ENCODE assay signal across 8 mouse cellular contexts in genomic region chr19:21787004-21787480, GRCm38 (mm10). TPM values are rescaled to one million over a fixed set of nuclear protein-coding genes. Genes with fewer than 3 reads are reported as not detected.
DNase-seq lines count a peak whose midpoint lies in the region; ATAC-seq and TF ChIP-seq lines count a peak whose summit lies in the region.

No protein-coding gene starts in this region.

- WGBS in hindbrain, postnatal 0 days = 46% methylated on average over 6 of the region's 6 CpGs
- WGBS in olfactory bulb, adult 2 months = 28% methylated on average over 6 of the region's 6 CpGs

- no peak overlapping the region for H3K9ac ChIP-seq in hindbrain, postnatal 0 days (replicated peaks; ENCODE audit: low read length)

- no peak overlapping the region for H3K4me3 ChIP-seq in hindbrain, postnatal 0 days (ENCODE audit: low read length)
- H3K4me3 ChIP-seq in olfactory bulb, adult 2 months (ENCODE audit: insufficient read depth, low read depth, low read length) = no peak overlapping the region

- peak; percentile 38 to 64 for DNase-seq in left cerebral cortex, adult 18-20 months (ENCODE audit: low spot score in 2 of 2)
- DNase-seq in left cerebral cortex, postnatal 10 days (ENCODE audit: extremely low spot score in 1 of 2, low spot score in 2 of 2) = no peak
- DNase-seq in cerebellum, postnatal 10 days = peak; percentile 52 to 72
- DNase-seq in hindbrain, postnatal 0 days (ENCODE audit: low spot score) = peak; percentile 55
- no peak for DNase-seq in testis, postnatal 14 days (ENCODE audit: low spot score)
- no peak for DNase-seq in heart, postnatal 4 days

- no peaks in the 10 kb centered on the region for H3K36me3 ChIP-seq in hindbrain, postnatal 0 days (ENCODE audit: insufficient read depth, low read length)

- H3K27me3 ChIP-seq in hindbrain, postnatal 0 days (ENCODE audit: insufficient read depth, low read length) = no peaks in the 10 kb centered on the region

- H3K27ac ChIP-seq in hindbrain, postnatal 0 days = peak overlapping the region; percentile 36; the same call in 1 of the 2 replicates
- peak overlapping the region; percentile 64; the same call in 1 of the 2 replicates for H3K27ac ChIP-seq in olfactory bulb, adult 2 months (ENCODE audit: insufficient read depth, low read depth, low read length)

- TF ChIP-seq CTCF in hindbrain, postnatal 0 days (IDR thresholded peaks at IDR 0.05; ENCODE audit: low read depth) = no peak
- TF ChIP-seq CTCF in olfactory bulb, adult 2 months (IDR thresholded peaks at IDR 0.05; ENCODE audit: insufficient read depth, low read depth, low read length) = no peak

- peaks cover 34% of the 10 kb centered on the region for H3K4me1 ChIP-seq in hindbrain, postnatal 0 days (ENCODE audit: insufficient read depth, low read length)
- H3K4me1 ChIP-seq in olfactory bulb, adult 2 months (ENCODE audit: control insufficient read depth, insufficient read depth, low read length) = peaks cover 24% of the 10 kb centered on the region

- intact Hi-C loops in left cerebral cortex, postnatal 10 days (cut with DNase I) = no loop called here

- TF ChIP-seq POLR2A in olfactory bulb, adult 2 months (IDR thresholded peaks at IDR 0.05; ENCODE audit: insufficient read depth, low read depth, low read length) = no peak

- ATAC-seq in hindbrain, postnatal 0 days = no peak
- ATAC-seq in monocyte, adult 5-6 weeks (replicated peaks; ENCODE audit: insufficient number of reproducible peaks, low FRiP score, low TSS enrichment, poor library complexity, severe bottlenecking) = no peak

- no peaks in the 10 kb centered on the region for H3K9me3 ChIP-seq in hindbrain, postnatal 0 days (ENCODE audit: low read length)

- H3K4me2 ChIP-seq in hindbrain, postnatal 0 days (ENCODE audit: low read depth, low read length) = no peak overlapping the region

RNA-seq across cellular contexts. Expression of gene Cemip2, which starts 8.9 kb away (rescaled TPM):
- total RNA-seq in left cerebral cortex, adult 18-20 months (2021) = 10 to 100 TPM; 12.4 to 13.4 TPM
- 10 to 100 TPM; 17.2 TPM for total RNA-seq in left cerebral cortex, postnatal 10 days (2021)
- total RNA-seq in hindbrain, postnatal 0 days (2014; rRNA removed) = 25.1 and 26.2 TPM in 2 replicates
- polyA plus RNA-seq in hindbrain, postnatal 0 days (2015; fragmentation: Nextera tagmentation; extraction: Ambion mirVana) = 11.7 TPM in 2 replicates
- not detected in 2 replicates for polyA plus RNA-seq in olfactory bulb, adult 2 months (2012; ENCODE audit: insufficient read depth, insufficient read length, low replicate concordance, missing spikeins)
- total RNA-seq in monocyte, adult 5-6 weeks (2017) = 13.1 to 24.4 TPM (median 16.6 TPM) in 3 replicates
- total RNA-seq in heart, postnatal 4 days (2021) = 10 to 100 TPM; 47.6 to 53.6 TPM

Comparison
In these comparisons a context has a peak if more than half of its experiments do, and no peak if none do; other contexts are left out.
1. DNase-seq: peak in left cerebral cortex, adult 18-20 months (2 of 2), cerebellum, postnatal 10 days (2 of 2) and hindbrain, postnatal 0 days (single experiment); none in left cerebral cortex, postnatal 10 days (0 of 2), testis, postnatal 14 days (single experiment) and heart, postnatal 4 days (single experiment).